Mouse (Mus musculus): ENCODE results near the gene Fam71b.
"Not testable (repeated sequence)": the region's sequence is repeated elsewhere in the genome, so short reads cannot be mapped to it uniquely, and the experiment has no call there.

The Fam71b gene

DNA sequence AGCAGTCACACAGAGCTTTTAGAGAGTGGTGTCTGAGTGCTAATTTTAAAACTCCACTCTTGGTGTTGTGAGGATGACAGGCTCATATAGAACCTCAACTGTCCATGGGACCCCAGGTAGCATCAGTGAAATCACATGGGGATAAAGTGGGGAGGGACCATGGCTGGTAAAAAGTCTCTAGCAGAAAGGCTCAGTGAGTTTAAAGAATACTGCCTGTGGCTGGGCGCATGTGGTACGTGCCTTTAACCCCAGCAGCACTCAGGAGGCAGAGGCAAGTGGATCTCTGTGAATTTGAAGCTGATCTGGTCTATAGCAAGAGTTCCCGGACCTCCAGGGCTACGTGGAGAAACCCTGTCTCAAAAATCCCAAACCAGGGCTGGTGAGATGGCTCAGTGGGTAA, 13.9 kb upstream of the Fam71b start:
- DNase-seq (ENCODE audit: low read depth, low spot score) = no peak

DNA sequence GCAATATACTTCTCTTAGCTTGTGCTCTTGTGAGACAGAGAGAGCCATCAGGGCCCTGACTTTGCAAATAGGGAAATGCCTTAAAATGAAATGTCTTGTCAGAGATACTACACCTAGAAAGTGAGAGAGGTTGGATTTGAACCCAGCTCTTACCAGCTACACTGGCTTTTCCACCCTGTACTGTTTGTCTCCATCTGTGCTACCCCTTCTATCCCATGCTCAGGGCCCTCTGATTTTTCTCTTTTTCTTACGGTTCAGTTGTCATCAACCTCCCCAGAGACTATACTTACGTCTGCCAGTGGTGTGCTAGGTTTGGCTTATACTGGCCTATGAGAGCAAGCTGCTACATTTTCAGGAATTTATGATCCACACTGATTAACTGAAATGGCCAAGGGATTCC, 11.4 kb upstream of the Fam71b start:
- no peak for DNase-seq (ENCODE audit: low read depth, low spot score)

DNA sequence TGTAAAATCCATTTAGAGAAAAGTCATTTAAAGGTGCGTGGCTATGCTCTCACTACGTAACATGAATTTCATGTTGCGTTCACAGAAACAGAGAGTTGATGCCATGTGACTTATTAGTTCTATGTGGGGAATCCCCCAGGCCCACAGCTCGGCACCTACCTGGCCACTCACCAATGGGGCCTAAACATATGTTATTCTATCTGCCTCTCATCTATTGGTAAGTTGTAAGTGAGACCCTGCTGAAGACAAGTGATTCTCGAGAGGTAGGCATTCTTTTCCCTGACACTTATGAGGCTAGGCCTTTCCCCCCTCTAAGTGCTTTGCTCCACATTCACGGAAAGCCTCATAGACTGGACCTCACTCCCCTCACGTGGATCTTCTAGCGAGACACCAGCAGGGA, 9.8 kb upstream of the Fam71b start:
- no peak for DNase-seq (ENCODE audit: low read depth, low spot score)

DNA sequence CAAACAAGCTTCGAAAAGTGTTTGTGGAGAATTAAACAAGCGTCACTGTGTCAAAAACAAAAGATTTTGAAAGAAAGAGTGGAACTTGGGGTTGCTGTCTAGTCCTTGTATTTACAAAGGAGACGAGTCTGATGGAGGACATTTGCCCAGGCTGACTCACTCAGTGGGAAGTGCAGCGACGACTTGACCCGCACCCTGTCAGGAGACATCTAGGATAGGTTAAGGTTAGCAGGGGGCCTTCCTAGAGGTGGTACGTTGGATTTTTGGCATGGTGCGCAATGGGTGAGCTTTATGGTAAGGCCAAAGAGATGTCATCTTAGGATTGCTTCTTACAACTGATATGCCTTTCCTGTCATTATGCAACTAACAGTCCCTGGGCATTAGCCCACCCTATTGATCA, 9.3 kb upstream of the Fam71b start:
- DNase-seq (ENCODE audit: low read depth, low spot score) = no peak

DNA sequence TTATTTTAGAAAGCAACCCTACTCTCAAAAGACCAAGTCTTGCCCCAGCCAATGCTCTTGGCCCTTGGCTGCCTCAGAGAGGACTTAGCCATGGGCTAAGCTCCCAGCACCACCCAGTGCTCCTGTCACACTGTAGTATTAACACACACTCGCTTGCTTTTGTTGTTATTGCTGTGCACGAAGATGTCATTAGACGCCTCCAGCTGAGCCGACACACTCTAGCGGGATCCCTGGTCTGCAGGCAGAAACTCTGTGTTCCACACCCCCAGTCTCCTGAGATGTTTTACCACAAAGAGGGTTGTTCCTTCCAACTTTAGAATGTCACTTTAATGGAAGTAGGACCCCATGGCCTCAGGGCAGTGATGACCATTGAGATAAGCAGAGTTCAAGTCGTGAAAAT, 7.9 kb upstream of the Fam71b start:
- DNase-seq (ENCODE audit: low read depth, low spot score) = no peak

DNA sequence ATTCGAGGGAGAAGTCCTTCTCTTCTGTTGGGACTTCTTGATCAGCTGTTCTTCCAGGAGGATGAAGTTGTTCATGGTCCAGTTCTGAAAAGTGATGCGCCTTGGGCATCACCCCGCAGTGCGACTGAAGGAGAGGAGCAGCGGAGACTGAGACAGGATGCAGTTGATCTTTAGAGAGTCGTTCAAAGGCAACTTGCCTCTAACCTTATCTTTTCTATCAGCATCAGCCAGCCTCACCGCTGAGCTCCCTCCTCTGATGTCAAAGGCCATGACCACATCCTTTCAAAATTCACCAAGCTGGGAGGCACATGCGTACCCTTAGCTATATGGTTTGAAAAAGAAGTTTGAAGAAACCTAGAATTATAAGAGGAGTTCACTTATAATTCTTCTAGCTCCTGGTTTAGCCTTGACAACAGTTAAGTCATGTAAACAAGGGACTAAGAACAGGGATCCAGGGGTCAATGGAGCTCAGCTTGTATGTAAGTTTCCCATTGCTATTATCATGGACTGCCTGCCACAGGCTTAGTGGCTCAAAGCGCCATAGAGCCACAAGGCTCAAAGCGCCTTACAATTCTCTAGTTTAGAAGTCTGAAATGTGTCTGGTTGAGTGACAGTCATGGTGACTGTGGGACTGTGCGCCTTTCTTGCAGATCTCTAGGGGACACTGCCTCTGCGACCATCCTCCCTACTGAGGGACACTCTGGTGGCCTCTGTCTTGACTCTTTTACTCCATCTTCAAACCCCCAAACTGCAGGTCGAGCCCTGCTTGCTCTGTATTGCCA, 6.8 kb upstream of the Fam71b start, which contains the start of gene Itk:
Gene Itk (minus strand): TSS at position 180 of the 782 bp plus-strand sequence.
- DNase-seq (ENCODE audit: low read depth, low spot score) = no peak

DNA sequence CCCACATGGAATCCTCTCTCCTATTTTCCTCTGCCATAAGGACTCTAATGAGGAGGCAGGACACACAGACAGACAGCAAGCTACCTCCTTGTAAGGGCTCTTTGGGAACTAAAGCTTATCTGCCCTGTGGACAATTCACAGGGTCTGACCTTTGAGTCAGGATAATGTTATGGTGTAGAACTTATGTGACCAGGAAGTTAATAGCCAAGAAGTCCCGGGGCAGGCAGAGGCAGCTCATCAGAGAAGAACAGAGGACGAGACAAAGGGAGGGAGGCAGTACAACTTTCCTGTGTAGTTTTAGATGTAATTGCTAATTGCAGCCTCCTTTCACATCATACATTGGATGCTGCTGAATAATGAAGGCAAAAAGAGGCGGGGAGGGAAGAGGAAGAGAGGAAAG, 5.7 kb upstream of the Fam71b start:
- no peak for DNase-seq (ENCODE audit: low read depth, low spot score)

DNA sequence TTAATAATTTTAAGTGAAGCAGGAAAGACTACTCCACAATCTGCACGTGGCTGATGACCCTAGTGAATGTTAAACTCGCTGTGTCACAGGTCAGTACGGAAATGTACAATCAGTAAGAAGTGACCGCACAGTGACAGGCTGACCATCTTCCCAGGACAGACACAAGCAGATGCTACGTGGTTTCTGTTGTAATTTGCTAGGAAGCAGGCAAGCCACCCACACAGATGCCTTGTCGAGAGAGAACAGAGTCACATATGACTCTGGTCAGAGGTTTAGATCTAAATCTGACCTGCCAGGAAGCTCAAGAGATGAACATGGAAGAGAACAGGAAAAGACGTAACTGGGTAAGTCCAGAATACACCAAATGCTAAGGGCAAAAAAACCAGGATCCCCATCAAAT, 3.5 kb upstream of the Fam71b start:
- DNase-seq (ENCODE audit: low read depth, low spot score) = no peak

DNA sequence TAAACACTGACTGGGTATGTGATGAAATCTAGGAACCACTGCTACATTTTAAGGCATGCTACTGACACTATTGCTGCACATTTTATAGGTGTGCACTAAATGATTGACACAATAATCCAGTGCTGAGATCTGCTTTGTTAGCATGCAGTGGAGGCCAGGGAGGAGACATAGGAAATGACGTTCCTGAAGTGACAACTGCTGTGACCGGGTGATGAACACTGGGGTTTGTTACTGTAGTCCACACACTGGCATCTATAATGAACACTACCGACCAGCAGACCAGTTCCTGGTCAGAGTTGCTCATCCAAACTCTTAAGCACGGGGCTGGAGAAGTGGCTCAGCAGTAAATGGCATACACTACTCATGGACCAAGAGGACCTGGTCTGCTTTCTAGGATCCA, 2.9 kb upstream of the Fam71b start:
- DNase-seq (ENCODE audit: low read depth, low spot score) = no peak

DNA sequence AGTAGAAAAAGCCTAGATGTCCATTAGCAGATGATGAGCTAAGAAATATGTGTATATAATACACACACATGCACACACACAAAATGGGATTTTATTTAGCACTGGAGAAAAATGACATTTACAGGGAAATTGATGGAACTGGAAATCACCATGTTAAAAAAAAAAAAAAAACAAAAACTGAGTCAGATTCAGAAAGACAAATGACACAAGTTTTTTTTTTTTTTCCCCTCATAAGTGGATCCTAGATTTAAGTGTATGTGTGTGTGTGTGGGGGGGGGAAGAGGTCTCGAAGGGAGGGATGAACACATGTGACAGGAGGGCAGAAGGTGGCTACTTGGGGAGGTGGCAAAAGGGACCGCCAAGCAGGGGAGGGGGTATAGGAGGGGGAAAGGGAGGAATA, 1.3 kb upstream of the Fam71b start:
- no peak for DNase-seq (ENCODE audit: low read depth, low spot score)

DNA sequence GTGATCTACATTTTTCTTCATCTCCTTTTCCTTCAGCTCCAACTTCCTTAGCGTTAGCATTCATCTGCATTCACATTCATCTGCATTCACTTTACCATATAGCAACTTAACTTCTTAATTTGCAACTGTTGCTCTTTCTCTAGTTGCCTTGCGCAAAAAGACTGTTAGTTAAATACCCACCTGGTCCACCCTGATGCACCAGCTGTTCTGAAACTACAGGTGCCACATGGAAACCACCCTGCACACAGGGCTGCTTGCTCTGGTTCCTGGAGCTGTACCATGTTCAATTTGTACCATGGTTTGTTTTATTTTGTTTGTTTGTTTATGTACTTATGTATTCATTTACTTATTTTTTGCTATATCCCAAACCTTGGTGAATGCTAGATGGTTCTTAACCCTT, 661 bp upstream of the Fam71b start:
- DNase-seq (ENCODE audit: low read depth, low spot score) = no peak

DNA sequence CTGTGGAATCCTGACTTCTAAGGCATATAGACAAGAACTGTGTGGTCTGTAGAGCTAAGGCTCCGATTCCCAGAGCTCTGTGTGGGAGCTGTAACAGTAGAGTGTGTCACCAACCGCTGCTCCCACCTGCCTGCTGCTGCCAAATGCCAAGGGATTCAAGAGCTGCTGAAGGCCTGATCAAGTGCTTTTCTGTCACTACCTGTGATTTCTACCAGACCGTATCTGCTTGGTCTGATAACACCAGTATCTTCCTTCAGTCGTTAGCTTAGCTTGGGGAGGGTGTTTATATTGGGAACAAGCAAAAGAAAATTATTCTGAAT, 461 bp downstream of the Fam71b start:
- DNase-seq (ENCODE audit: low read depth, low spot score) = no peak

DNA sequence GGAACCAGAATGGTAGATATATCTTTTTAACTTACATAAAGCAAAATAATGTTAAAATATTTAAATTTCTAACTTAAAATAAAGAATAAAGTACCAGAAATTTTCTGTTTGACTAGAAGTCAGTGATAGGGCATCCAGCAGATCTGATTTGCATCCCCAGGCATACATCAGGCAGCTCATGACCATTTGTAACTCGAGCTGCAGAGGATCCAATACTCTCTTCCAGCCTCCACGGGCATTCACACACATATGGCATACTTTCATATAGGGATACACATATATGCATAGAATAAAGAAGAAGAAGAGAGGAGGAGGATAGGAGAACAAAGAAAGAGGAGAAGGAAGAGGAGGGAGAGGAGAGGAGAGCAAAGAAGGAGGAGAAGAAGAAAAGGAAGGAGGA, 1.5 kb downstream of the Fam71b start:
- DNase-seq (ENCODE audit: low read depth, low spot score) = no peak

DNA sequence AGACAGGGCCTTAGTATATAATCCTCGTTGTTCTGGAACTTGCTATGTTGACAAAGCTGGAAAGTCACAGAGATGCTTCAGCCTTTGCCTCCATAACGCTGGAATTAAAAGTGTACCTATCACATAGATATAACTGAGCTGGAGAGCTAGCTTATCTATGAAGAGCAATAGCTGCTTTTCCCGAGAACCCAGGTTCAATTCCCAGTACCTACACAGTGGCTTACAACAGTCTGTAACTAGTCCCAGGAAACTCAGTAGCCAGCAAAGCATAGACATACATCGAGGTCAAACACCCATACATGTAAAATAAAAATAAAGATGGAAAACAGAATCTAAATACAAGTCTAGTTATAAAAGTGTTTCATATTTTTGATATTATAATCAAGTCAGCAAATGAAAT, 2.1 kb downstream of the Fam71b start:
- DNase-seq (ENCODE audit: low read depth, low spot score) = no peak

DNA sequence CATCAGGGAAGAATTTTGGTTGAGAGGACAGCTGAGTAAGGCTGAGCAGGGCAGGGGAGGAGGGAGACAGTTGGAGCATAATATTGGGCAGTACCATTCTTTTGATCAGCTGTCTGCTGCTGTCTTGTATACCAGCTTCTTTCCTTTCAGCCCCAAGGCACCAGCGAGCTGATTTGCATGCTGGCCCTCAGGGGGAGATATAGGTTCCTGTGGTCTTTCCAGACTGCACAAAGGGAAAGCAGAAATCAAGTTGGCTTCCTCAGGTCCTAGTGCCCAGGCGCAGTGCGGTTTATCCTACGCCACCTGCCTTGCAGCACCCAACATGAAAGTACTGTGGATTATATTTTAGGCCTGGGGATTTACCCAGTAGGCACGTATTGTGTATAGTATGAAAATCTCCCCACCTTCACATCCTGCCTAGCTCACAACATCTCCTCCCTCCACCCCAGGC, 2.6 kb downstream of the Fam71b start:
- DNase-seq (ENCODE audit: low read depth, low spot score) = peak; percentile 10

DNA sequence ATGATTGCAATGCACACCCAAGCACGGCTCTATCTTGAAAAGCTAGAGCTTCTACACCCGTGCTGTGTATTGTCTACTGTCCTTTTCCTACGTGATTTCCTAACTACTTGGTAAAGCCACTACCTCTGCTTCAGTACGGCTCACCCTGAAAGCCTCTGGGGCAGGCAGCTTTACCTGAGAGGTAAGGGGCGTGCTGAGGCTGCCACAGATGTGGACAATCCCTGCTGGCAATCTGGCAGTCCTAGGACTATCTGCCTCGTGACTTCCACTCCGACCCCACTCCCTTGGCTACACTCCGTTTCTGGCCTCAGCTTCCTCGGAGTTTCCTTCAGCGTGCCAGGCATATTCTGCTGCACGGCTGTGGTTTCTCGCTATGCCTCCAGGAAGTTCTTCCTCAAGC, 5.2 kb downstream of the Fam71b start:
- DNase-seq (ENCODE audit: low read depth, low spot score) = no peak

DNA sequence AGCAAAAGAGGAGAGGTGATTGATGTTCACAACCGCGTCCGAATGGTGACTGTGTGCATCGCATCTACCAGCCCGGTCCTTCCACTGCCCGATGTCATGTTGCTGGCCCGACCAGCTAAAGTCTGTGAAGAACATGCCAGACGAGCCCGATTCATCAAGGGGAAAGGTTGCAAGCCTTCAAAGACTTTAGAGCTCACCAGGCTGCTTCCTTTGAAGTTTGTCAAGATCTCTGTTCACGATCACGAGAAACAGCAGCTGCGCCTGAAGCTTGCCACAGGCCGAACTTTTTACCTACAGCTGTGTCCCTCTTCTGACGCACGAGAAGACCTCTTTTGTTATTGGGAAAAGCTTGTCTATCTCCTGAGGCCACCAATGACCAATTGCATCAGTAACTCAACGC, 8.6 kb downstream of the Fam71b start:
- no peak for DNase-seq (ENCODE audit: low read depth, low spot score)

DNA sequence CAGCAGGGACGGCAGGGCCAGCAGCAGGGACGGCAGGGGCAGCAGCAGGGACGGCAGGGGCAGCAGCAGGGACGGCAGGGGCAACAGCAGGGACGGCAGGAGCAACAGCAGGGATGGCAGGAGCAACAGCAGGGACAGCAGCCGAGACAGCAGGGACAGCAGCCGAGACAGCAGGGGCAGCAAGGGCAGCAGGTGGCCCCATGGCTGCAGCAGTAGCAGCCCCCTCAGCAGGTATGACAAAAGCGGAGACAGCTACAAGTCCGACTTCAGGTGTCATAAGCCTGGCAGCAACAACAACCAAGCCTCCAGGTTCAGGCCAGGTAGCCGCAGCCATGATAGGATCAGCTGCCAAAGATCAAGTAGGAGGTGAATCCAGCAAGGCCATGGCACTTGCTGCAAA, 10.4 kb downstream of the Fam71b start:
- no peak for DNase-seq (ENCODE audit: low read depth, low spot score)

DNA sequence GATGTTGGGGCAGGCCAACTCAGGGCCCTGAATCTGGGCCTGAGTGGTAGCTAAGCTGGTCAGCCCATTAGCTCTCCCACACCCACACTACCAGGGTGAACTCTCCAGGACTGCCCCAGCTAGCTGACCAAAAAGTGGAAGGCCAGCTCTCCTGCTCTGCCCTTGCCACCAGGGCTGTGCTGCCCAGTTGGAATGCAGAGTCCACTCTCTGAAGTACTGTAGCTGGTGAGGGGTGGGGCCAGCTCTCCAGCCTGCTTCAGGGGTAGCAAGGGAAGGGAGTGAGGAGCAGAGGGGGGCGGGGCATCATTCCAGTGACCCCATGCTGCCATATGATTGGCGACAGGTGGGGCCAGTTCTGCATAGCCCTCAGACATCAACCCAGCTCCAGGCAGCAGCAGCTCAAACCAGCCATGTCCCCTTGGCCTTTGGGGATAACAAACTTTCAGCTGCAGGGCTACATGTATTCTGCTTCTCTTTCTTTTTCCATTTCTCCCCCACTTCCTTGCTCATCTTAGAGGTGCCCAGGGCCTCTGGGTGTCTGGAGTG, 13.7 kb downstream of the Fam71b start:
- no peak for DNase-seq (ENCODE audit: low read depth, low spot score)

DNA sequence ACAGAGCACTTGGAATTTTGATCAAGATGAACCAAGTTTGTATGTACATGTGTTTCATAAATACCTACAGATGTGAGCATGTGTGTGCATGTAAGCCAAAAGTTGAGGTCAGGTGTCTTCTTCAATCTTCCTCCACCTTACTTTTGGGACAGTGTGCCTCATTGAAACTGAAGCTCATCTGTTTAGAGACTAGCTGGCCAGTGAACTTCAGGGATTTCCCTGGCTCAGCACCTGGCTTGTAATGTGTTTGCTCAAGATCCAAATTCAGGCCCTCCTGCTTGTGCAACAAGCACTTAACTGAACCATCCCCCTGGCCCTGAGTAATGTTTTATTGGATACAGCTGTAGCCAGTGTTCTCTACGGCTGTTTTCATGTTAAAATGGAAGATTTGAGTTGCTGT, 22.1 kb downstream of the Fam71b start:
- DNase-seq (ENCODE audit: low read depth, low spot score) = peak; percentile 16

DNA sequence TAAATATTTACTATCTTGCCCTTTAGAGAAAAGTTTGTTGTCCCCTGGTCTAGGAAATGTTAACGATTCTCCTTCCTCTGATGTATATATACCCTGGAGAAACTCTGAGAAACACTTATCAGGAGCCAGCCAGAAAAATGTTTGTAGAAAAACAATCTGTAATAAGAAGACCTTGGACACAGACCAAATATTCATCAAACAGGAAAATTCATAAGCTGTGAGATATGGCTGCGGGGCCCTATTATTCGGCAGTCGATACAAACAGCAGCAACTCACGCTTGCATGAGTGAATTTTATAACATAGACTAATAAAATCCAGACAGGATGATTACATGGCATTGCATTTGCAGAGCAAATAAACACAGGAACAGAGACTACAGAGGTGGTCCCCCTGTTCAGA, 22.5 kb downstream of the Fam71b start:
- no peak for DNase-seq (ENCODE audit: low read depth, low spot score)

DNA sequence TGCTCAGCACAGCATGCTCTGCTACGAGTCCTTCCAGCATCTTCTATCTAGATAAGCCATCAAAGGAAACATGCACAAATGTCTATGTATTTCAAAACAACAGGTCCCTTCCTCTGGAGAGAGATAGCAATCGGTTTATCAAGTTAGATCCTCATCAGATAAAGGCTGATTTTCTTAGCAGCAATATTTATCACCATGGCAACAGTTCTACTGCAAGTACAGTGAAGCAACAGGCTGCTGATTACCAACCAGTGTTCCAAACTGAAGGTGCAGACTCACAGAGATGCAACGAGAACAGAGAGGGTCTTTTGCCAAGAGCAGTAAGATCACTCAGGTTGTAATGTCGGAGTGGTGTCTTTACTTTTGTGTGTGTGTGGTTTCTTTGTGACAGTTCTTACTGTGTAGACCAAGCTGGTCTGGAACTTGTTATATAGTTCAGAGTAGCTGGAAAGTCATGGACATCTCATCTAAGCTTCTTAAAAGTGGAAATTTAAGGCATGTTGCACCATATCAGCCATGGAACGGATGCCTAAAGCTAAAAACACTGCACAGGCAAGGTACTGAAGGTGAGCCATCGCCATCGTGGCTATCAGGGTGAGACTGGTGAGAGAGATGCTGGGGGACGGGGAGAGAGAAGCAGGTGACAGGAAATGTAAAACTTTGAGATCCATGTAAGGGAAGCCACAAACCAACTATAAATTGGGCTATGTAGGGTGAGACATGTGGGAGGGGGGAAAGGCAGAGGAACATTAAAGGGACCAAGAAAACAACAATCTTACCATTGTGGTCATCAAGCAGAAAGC, 24.9 kb downstream of the Fam71b start:
- DNase-seq (ENCODE audit: low read depth, low spot score) = no peak

DNA sequence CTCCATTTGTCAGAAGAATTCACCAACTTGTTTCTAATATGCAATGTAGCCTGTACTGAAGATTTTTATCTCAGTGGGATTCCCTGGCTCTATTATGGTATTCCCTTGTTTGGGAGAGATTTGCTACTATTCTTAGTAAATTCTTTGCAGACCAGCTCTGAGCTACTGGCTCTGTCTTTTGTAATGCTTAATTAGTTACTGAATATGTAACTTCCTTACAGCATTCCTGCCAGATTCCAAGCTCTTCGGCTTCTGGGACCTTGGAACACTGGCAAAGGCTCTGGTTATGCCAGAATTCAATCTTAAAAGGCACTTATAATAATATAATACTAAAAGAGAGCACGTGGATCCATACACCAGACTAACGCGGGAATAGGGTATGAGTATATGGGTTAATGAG, 31.8 kb downstream of the Fam71b start:
- not testable (repeated sequence) for DNase-seq (ENCODE audit: low read depth, low spot score)

Measured in skeletal muscle tissue, adult 2 months (tissue).